Mouse (Mus musculus) cortical plate, adult 2 months (tissue): ENCODE data around the gene Sacm1l. TPM values are rescaled to one million over a fixed set of nuclear protein-coding genes. Genes with fewer than 3 reads are reported as not detected.

ENCODE experiments used
- H3K27ac ChIP-seq: fragments of 200-500 bp; 2 replicates; pipeline ENCODE4 v1.5.1; 2012; ENCODE audit warnings: low read length, control low read depth, inconsistent platforms; ENCODE audit not compliant: insufficient read depth
- H3K4me1 ChIP-seq: fragments of 200-500 bp; 2 replicates; pipeline ENCODE4 v1.6.1; 2011; ENCODE audit warnings: low read length; ENCODE audit not compliant: control insufficient read depth, insufficient read depth
- H3K4me3 ChIP-seq: fragments of 200-500 bp; 2 replicates; pipeline ENCODE4 v1.5.1; 2011; ENCODE audit warnings: mild to moderate bottlenecking, low read length, control low read depth; ENCODE audit not compliant: insufficient read depth
- CTCF ChIP-seq: fragments of 200-500 bp; IDR thresholded peaks from 2 replicates; pipeline ENCODE4 v1.5.1; 2011; ENCODE audit warnings: mild to moderate bottlenecking, control low read depth, low read length; ENCODE audit not compliant: insufficient read depth; ENCODE audit errors: extremely low read depth
- POLR2A ChIP-seq: fragments of 200-500 bp; IDR thresholded peaks from 2 replicates; pipeline ENCODE4 v1.6.1; 2011; ENCODE audit warnings: mild to moderate bottlenecking, low read length, control low read depth; ENCODE audit not compliant: insufficient read depth; ENCODE audit errors: extremely low read depth
- polyA plus RNA-seq: library from polyadenylated mRNA; depleted of rRNA; stranded (reverse); fragments of >200 nt; gene quantifications from 2 replicates; pipeline ENCODE4 v1.2.3, GENCODE M21; 2012

Sacm1l gene
- polyA plus RNA-seq, 1 experiment, result 37.0 TPM

DNA sequence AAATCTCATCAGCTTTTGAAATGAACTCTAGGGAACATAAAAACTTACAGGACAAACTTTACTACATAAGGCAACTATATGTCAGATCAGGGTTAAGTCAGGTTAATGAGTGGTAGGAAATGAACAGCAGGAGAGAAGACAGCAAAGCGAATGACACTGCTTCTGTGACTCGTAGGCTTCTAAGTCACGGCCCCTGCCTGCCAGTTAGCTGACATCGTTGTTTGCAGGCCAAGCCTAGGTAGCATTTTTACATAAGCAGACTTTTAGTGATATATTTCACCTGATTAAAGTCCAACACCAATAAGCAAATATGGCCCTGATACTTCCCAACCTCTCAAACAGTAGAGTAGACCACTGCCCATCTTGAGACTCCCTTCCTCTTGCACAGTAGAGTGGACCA is 8.6 kb downstream of the Sacm1l start:
- no peak overlapping the region for H3K27ac ChIP-seq
- H3K4me3 ChIP-seq, result no peak overlapping the region
- H3K4me1 ChIP-seq, result peaks cover 2% of the 10 kb centered on the region; the same call in 1 of the 2 replicates
- TF ChIP-seq POLR2A (no peak), CTCF (no peak)

DNA sequence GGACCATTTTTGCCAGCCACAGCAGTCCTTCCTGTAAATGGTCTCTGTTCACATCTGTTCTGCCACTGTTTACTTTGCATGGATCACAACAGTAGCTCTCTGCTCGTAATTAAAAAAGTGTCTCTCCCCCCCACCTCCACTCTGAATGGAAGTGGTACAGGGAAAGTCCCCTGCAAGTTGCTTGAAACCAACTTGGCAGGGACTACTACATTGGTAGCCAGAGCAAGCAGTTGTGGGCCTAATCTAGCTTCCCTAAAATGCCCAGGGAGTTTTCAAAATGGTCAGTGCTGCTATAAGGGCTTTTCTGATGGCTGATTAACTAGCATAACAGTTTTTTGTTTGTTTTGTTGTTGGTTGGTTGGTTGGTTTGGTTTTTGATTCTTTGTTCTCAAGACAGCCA is 9.5 kb downstream of the Sacm1l start:
- Histone ChIP-seq H3K4me1 (peaks cover 2% of the 10 kb centered on the region; the same call in 1 of the 2 replicates), H3K4me3 (no peak overlapping the region), H3K27ac (no peak overlapping the region)
- TF ChIP-seq CTCF (no peak), POLR2A (no peak)

- TF ChIP-seq CTCF, result no peak
- TF ChIP-seq POLR2A, result no peak
These were observed 10.3 kb downstream of the Sacm1l start for GRCm38 (mm10) chr9:123539823-123540222.

GRCm38 (mm10) chr9:123554599-123554998 is 25.0 kb downstream of the Sacm1l start:
- H3K4me1 ChIP-seq, result no peaks in the 10 kb centered on the region
- TF ChIP-seq CTCF (no peak), POLR2A (no peak)
- no peak overlapping the region for H3K27ac ChIP-seq
- no peak overlapping the region for H3K4me3 ChIP-seq

More at GRCm38 (mm10) chr9:123539823-123540222, 10.3 kb downstream of the Sacm1l start:
- Histone ChIP-seq H3K4me1 (peaks cover 2% of the 10 kb centered on the region; the same call in 1 of the 2 replicates), H3K4me3 (no peak overlapping the region), H3K27ac (no peak overlapping the region)

DNA sequence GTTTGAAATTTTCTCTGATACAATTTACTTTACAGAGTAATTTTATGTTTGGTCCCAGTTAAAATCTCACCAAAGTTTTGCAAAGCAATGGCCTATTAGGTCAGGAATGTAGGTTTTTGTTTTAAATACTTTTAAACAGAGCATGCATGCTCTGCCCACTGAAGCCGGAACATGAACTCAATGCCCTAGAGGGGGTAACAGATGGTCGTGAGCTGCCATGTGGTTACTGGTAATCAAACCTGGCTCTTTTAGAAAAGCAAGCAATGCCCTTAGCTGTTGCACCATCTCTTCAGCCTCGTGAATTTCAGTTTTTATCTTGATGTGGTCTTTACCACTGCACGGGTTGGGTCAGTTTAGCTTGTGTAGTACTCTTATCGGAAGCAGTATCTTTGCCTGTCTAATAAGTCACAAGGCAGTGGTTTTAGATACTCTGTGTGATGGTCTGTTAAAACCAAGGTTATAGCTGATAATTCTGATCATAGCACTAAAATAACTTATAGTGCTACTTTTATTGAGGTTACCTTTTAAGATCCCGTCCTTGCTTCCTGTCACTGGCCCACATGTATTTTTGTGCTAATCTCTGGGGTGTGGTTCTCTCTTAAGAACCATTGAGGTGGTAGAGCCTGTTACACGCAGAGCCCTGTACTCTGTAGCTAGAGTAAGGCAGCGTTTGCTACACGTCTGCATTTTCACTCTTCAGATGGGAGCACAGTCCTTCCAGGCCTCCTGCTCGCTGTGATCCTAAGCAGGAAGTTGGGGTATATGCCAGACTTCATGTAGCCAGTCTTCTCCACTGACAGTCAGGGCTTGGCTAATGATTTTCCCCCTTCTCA is 48.0 kb downstream of the Sacm1l start:
- no peak overlapping the region for H3K4me3 ChIP-seq
- H3K27ac ChIP-seq, result no peak overlapping the region
- TF ChIP-seq POLR2A (no peak), CTCF (no peak)
- no peaks in the 10 kb centered on the region for H3K4me1 ChIP-seq

DNA sequence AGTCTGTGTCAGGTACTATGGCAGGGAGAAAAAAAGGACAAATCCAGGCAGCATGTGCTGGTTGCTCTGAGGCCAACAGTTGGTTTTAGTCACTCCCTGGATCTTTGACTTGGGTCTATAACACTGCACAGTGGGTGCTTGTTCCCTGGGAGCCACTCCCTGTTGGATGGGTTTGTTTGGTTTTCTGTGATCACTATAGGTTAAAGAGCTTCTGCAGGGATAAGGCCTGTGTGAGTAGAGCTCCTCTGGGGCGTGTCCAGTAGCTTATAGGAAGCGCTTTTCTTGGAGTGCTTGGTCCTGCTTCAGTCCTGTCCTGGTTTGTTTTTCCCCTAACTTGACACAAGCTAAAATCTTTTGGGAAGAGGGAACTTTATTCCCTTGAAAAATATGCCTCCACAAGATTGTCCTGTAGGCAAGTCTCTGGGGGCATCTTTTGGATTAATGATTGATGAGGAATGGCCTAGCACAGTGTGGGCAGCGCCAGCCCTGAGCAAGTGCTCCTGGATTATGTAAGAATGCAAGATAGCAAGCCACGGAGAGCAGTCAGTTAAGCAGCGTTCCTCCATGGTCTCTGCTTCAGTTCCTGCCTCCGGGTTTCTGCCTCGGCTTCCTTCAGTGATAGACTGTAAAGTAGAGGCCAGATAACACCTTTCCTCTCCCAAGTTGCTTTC is 59.8 kb downstream of the Sacm1l start:
- Histone ChIP-seq H3K4me3 (no peak overlapping the region), H3K4me1 (no peaks in the 10 kb centered on the region), H3K27ac (no peak overlapping the region)
- TF ChIP-seq CTCF, result no peak
- TF ChIP-seq POLR2A, result no peak

DNA sequence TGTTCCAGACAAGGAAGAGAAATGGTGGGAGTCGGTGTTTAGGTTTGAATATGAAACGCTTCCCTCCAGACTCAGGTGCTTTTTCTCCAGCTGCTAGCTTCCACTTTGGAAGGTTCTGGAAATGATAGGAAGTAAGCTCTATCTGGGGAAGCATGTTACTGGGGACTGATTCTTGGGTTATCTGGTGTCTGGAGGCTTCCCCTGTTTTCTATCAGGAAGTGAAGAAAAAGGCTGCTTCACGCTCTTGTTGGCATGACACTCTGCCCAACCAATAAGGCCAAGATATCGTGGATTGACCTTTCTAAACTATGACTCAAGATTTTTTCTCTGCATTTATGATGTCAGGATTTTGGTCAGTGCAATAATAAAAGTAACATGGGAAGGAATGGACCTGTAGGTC is 65.6 kb downstream of the Sacm1l start:
- Histone ChIP-seq H3K4me1 (no peaks in the 10 kb centered on the region), H3K27ac (no peak overlapping the region), H3K4me3 (no peak overlapping the region)
- TF ChIP-seq POLR2A (no peak), CTCF (no peak)

- no peak overlapping the region for H3K27ac ChIP-seq
- no peak overlapping the region for H3K4me3 ChIP-seq
- TF ChIP-seq POLR2A (no peak), CTCF (no peak)
- no peaks in the 10 kb centered on the region for H3K4me1 ChIP-seq
These were observed 67.4 kb downstream of the Sacm1l start for GRCm38 (mm10) chr9:123596910-123597309.

DNA sequence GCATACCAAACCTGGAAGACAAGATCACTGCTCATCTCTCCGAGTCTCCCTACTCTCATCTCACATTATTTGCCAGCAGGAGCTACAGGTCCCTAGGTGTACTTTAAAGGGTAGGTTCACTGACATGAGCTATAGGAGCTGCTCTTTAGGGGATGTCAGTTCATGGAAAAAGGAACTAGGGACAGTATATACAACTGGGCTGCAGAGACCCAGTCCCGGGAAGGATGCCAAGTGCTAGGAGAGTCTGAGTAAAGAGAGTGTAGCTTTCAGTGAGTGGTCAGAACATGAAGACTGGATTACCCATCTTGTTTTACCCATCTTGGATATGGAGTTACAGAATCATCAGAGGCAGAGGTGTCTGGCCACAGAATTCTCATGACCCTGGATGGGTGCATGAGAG is 67.8 kb downstream of the Sacm1l start:
- no peak overlapping the region for H3K27ac ChIP-seq
- no peak for TF ChIP-seq POLR2A
- TF ChIP-seq CTCF, result no peak
- H3K4me1 ChIP-seq, result no peaks in the 10 kb centered on the region
- H3K4me3 ChIP-seq, result no peak overlapping the region

- no peaks in the 10 kb centered on the region for H3K4me1 ChIP-seq
- no peak overlapping the region for H3K27ac ChIP-seq
- no peak overlapping the region for H3K4me3 ChIP-seq
- TF ChIP-seq CTCF (no peak), POLR2A (no peak)
These were observed 72.0 kb downstream of the Sacm1l start for GRCm38 (mm10) chr9:123601529-123601928.
